Mouse (Mus musculus) left cerebral cortex, postnatal 14 days (tissue): Measurements from ENCODE around the gene Slc39a10. TPM values are rescaled to one million over a fixed set of nuclear protein-coding genes. Genes with fewer than 3 reads are reported as not detected.

Experiments used
- DNase-seq, 2 experiments: peaks; one replicate each; pipeline ENCODE4 v3.0.0; 2021 to 2022; ENCODE audit warnings: low spot score in 2 of 2, mixed read lengths in 1 of 2
- intact Hi-C: fragments of 180-260 bp; cut with DNase I; formaldehyde crosslinking; loops from one replicate; pipeline ENCODE4 v1.15.1; 2025
- long read RNA-seq, 2 experiments: library from polyadenylated mRNA; stranded (forward); transcript quantifications; one replicate each; pipeline ENCODE4 v2.0.0; 2021
- total RNA-seq, 2 experiments: library from RNA; stranded (reverse); gene quantifications; 2 replicates each; pipeline ENCODE4 v1.2.3; 2021

The Slc39a10 gene
- 100 to 1,000 TPM; 169 to 197 TPM for total RNA-seq
- long read RNA-seq, experiment 1, full-length matches to known transcripts = 126 of 165 reads
- long read RNA-seq, experiment 1, partial matches to known transcripts = 16 of 165 reads
- long read RNA-seq, experiment 1, other reads (novel, unspliced or antisense) = 23 of 165 reads
- long read RNA-seq, experiment 2, full-length matches to known transcripts = 87 of 123 reads
- long read RNA-seq, experiment 2, partial matches to known transcripts = 25 of 123 reads
- long read RNA-seq, experiment 2, other reads (novel, unspliced or antisense) = 11 of 123 reads

DNA sequence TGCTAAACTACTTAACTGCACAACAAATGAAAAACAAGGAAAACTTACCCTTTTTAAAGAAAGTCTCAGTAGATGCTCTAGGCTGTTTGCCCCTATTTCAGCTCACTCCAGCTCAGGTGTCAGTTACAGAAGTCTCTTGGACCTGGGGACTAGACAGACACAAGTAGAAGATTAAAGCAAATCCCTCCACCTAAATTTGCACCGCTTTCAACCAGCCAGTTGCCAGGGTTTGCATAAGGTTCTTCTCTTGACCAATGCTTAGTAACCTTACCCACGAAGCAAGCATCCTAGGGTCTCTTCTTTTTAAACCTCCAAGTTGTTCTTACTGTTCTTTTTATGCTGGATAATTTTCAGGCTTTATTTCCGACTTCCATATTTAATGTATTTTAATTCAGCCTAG lies at the start of gene Slc39a10:
Slc39a10 (minus strand) TSS at position 101 of the 400 bp plus-strand sequence.
- intact Hi-C loops = no loop called here
- DNase-seq = no peak

DNA sequence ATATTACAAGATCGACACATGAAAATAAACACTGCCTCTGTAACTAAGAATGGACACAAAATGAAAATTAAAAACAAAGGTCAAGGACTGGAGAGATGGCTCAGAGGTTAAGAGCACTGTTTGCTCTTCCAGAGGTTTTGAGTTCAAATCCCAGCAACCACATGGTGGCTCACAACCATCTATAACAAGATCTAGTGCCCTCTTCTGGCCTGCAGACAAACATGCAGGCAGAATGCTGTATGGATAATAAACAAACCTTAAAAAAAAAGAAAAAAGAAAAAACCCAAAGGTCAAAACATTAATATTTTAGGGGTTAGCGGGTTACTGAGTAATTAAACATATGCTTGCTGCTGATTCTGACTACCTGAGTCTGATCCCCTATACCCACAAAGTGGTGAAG lies 46.6 kb upstream of the Slc39a10 start:
- no peak for DNase-seq
- intact Hi-C loops = no loop called here

DNA sequence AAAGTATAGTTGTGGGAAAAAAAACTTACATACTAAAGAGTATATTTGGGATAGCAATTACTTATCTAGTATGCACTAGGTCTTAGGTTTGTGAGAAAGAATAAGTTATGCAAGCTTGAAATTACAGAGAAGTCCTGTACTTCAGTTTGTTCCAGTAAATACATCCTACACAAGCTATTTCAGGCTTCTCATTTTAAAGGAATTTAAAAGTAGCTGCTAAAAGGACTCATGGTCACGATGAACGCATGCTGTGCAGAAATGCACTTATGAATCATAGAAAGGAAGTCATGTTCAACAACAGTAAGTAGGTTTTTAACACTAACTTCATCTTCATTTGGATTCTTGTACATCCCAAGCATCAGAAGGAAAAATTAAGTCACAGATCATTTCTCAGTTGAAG lies 45.0 kb upstream of the Slc39a10 start:
- DNase-seq = peak; percentile 21 to 77

DNA sequence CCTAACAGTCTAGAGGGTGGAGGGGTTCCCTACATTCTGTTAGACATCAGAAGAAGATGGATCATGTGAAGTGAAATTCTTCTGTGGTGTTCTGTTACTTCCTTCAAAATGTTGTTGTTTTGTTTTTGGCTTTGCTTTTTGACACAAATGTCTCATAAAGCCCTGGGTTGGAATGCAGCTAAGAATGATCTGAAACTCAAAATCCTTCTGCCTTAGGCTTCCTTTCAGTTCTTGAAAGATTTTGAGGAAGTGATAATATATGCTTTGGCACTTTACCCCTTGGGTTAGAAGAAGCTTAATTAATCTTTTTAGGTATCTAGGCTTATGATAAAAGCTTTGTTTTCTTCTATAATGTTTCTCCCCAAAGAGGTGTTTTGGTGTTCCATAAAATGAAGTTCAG lies 34.5 kb upstream of the Slc39a10 start:
- intact Hi-C loops = loop anchor here (5.0 kb wide), 1 partner anchor 75 kb away; no protein-coding TSS in a partner anchor
- DNase-seq = no peak

More for the DNA sequence above, 45.0 kb upstream of the Slc39a10 start:
- intact Hi-C loops = no loop called here

DNA sequence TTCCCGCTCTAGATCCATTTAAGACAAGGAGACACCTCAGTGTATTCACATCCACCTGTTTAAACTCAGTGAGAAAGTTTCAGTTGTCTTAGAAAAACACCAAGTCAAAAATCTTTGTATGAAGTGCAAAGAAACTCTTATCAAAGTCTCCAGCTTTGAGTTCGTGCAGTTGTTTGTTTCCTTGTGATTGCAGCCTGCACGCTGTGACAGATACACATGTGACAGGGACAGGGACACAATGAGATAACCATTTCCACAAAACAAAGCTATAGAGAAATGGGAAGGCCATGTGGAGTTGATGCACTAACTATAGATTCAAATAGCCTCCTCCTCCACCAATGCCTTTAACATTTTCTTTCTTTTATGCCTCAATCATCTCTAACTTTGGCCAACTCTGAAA lies 33.6 kb upstream of the Slc39a10 start:
- intact Hi-C loops = loop anchor here (5.0 kb wide), 1 partner anchor 74 kb away; no protein-coding TSS in a partner anchor
- DNase-seq = no peak

DNA sequence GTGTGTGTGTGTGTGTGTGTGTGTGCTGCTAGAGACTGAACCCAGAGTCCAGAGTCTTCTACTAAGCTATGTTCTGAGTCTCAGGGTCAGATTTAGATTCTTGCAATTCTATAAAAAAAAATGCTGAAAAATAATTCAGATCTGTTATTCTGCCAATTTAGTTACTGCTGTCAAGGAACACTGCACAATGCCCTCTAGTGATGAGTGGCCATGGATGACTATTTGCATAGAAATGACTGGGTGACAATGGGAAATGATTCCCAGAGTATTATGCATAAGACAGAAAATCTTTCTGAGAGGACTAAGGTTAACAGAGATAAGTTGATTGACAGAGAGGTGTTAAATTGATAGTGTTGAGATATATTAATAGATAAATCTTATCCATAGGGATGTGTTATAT lies 32.3 kb upstream of the Slc39a10 start:
- DNase-seq = no peak
- intact Hi-C loops = loop anchor here (5.0 kb wide), 1 partner anchor 73 kb away; no protein-coding TSS in a partner anchor

DNA sequence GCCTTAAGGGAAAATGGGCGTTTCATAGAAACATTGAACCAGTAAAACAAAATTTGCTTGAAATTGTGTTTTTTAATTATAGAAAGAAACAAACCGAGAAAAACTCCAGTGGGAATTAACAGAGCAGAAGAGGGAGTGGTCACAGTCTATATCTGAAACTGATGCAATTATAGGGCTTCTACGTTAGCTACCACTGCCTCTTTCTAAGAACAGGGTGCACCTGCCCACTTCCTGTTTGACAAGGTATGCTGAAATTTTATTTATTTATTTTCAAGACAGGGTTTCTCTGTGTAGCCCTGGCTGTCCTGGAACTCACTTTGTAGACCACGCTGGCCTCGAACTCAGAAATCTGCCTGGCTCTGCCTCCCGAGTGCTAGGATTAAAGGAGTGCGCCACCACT lies 30.3 kb upstream of the Slc39a10 start:
- intact Hi-C loops = no loop called here
- DNase-seq = no peak

DNA sequence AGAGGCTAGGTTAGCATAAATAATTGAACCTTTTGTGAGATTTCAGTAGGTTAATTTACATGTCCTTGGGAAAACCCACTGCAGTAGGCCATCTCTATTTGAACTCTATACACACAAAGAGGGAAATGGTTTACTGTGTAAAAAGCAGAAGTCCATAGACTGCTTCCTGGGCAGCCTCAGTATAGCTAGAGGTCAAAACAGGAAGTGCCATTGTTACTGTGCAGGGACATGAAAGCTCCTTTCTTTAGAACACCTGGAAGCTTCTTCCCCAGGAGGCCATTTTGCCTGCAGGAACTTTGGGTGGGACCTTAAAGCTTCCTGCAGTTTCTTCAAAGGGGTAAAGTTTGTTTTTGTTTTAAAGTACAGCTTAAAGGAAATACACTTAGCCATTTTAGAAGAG lies 29.0 kb upstream of the Slc39a10 start:
- intact Hi-C loops = no loop called here
- peak in 1 of 2 experiments; percentile 13 for DNase-seq

DNA sequence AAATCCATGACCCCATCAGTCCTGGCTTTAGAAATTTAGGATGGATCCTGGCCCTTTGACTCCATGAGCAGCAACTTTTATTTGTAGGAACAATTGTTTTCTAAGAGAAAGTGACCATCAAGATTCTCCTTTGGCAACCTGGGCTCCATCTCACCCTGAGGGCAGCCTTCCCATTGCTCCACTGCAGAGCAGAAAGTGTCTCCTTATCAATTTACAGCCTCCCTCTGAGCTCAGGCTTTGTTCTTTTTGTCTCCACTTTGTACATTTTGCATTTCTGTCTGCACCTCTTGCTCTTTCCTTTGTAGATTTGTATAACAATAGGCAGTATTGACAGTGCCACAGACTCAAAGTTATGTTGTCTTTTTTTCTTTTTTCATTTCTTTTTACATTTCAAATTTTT lies 23.6 kb upstream of the Slc39a10 start:
- intact Hi-C loops = no loop called here
- no peak for DNase-seq

DNA sequence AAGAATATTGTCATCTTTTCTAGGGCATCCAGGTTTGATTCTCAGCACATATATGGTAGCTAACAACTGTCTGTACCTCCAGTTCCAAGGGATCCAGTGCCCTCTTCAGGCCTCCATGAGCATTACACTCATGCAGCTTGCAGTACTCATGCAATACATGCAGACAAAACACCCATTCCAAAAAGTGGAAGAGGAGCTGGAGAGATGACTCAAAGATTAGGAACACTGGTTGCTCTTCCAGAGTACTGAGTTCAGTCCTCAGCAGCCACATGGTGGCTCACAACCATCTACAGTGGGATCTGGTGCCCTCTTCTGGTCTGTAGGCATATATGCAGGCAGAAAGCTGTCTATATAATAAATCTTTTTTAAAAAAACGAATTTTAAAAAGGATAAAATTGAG lies 21.7 kb upstream of the Slc39a10 start:
- DNase-seq = no peak
- intact Hi-C loops = no loop called here

DNA sequence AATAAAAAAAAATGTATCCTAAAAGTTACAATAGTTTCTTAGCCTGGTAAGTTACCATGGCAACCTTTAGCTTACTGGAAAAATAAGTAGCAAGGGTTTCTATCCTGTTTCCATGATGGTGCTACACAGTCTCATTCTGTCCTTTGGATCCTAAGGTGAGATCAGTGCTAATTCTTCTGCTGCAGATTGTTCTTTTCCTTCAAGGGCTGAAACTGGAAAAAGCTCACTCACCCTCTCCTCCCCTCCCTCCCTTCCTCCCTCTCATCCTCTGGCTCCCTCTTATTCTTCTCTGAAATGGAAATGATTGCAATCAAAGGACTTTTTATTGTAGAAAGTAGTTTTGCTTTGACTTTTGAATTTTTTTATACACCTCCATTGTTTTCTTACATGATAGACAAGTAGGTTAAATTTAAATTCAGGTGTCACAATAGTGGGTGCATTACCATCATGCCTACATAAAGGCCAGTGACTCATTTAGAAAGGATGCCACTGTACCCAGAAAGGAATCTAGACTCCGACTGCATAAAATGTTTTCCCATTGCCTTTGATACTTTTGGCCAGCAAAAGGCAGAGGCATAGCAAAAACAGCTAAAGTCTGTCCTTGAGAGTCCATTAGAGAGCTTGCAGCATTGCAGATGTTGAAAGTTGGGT lies 20.0 kb upstream of the Slc39a10 start:
- intact Hi-C loops = no loop called here
- DNase-seq = no peak

DNA sequence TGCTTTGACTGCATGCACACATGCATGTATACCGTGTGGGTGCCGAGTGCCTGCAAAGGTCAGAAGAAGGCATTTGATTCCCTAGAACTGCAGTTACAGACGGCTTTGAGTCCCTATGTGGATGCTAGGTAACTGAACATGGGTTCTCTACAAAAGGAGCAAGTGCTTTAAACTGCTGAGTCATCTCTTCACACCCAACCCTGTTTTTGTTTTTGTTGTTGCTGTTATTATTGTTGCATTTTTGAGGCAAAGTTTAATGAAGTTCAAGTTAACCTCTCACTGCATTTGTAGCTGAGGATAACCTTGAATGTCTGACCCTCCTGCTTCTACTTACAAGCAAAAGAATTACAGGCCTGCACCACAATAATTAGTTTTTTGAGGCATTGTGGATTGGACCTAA lies 17.5 kb upstream of the Slc39a10 start:
- DNase-seq = no peak
- intact Hi-C loops = no loop called here

DNA sequence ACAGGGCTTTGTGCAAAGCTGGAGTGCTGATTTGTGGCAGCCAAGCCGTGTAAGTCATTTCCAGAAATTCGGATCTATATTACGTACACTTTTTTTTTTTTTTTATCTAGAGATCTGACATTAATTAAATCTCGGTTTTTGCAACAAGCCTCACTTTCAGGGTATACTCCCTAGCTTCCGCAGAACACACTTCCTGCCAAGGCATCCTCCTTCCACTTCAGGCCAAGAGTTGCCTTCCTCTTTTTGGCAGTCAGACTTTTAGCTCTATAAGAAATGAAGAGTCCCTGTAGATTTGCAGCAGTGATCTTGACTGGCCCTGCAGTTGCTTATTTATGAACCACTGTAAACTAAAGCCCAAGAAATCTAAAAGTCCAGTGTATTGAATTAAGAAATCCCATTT lies 13.1 kb upstream of the Slc39a10 start:
- no peak for DNase-seq

DNA sequence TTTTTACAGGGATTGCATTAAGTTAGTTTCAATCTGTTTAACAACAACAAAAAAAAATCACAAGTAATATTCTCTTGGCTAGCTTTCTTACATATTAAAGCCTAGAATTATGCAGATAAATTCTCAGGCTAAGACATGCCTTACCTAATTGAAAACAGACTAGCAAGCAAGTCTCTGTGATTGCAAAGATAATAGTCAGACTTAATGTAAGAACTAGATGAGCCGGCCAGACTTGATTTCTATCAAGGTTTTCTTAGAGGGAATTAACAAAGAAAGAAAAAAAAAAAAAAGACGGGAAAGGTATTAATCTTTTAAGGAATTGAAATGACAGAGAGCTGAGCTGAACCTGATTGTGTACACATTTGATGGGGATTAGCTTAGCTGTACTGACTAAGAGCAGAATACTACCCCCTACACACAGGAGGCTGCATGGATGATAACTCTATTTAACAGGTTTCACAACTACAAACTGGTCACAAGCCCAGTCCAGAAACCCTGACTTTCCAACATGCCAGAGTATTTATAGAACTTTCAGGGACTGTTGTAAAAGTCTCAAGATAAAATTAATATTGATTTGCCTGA lies 9.5 kb upstream of the Slc39a10 start:
- intact Hi-C loops = no loop called here
- DNase-seq = no peak

More for the DNA sequence above, 13.1 kb upstream of the Slc39a10 start:
- intact Hi-C loops = no loop called here

DNA sequence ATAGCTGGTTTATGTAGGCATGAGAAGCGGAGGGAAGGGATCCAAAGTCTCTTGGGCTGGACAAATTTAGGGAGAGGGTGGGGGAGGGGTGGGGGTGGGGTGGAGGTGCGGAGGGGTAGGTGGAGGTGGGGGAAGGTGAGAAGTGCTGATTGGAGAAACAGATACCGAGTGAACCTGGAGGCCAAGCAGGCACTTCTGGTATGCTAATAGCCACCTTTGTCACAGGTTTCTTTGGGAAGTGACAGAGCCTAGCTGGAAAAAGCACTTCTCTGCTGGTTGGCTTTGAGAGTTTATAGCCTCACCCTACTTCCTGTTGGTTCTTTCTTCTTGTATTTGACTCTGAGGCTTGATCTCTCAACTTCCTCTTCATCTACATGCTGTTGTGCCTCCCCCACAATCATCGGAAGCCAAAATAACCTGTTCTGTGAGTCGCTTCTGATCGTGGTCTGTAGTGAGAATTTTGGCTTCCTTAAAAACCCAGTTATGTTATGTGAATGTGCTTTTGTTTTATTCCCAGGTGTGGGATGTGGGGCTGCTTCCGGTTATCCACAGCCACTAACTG lies 1.7 kb upstream of the Slc39a10 start:
- intact Hi-C loops = no loop called here
- DNase-seq = no peak

DNA sequence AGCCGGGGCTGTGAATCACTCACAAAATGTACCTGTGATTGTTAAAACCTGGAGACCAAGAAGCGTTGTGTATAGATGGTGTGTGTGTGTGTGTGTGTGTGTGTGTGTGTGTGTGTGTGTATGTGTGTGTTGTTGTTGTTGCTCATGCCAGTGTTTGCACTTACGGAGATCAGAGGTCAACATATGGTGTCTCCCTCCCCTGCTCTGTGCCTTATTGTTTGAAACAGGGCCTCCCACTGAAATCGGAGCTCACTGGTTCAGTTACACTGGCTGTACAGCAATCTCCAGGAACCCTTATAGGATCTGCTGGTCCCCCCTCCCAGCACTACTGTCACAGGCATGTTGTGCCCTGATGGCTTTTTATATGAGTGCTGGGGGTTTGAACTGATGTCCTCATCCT lies 3.9 kb downstream of the Slc39a10 start:
- DNase-seq = no peak
- intact Hi-C loops = no loop called here

DNA sequence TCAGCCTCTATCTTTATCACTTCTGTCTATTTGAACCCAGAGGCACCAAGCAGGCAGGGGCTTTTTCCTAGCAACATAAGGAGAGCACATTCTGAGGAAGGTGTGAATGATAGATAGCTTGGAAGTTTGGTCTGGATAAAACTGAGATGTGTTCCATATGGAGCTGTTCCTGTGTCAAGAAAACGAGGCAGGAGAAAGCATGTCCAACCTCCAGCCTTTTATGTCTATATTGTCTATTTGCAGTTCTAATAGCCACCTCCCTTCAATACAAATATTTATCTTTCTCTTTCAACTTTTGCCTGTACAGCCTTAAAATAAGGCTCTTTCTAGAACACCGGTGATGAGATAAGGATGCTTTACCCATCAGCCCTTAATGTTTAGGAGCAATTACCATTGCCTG lies 4.3 kb downstream of the Slc39a10 start:
- DNase-seq = no peak
- intact Hi-C loops = no loop called here

DNA sequence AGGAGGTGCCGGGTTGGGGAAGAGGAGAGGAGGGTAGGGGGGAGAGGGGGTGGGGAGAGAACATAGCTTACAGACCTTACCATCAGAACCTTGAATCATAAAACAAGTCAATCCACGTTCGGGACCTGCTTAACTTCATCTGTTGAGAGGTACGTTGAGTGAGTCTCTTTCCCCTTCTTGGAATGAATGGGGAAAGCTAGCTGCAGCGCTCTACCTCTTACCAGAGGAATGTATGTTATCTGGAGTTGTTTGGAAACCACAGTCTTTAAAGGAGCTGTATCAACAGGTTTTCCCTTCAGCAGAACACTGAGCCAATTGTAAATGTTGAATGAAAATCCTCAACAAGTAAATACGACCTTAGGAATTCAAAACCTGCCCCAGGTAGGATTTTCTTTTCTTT lies 4.7 kb downstream of the Slc39a10 start:
- DNase-seq = no peak
- intact Hi-C loops = no loop called here

DNA sequence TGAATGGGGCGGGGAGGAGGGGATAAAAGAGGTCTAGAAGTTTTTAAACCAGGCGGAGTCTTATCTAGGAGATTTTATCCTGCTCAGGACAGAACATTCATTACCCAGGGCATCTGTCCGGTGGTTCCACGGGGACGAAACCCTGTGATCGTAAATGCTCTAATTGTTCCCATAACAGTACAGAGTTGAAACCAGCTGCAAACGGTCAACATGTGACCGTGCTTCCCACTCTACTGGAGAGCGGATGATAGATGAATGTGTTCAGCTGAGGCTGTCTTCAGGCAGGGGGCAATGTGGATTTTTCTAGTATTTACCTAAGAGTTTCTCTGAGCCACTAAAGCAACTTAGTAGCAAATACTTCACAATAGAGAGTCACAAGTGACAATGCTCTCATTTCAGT lies 6.6 kb downstream of the Slc39a10 start:
- peak in 1 of 2 experiments; percentile 4 for DNase-seq
- intact Hi-C loops = no loop called here

DNA sequence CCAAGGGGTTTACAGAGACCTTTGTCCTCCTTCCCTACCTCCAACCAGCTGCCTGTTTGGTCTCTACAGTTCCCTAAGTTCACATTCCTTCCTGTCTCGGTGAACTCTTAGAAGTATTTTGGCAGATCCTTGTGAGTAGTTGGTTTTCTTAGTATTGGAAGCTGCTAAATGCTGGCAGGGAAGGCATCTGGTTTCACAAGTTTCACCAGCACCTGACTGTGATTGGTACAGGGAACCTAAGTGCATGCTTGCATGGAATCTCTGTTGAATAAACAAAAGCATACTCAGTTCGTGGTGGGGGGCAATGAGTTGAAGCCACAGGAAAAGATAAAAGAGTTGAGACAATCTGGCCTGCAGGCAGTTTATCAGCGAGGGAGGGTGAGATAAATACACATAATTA lies 7.4 kb downstream of the Slc39a10 start:
- intact Hi-C loops = no loop called here
- no peak for DNase-seq

DNA sequence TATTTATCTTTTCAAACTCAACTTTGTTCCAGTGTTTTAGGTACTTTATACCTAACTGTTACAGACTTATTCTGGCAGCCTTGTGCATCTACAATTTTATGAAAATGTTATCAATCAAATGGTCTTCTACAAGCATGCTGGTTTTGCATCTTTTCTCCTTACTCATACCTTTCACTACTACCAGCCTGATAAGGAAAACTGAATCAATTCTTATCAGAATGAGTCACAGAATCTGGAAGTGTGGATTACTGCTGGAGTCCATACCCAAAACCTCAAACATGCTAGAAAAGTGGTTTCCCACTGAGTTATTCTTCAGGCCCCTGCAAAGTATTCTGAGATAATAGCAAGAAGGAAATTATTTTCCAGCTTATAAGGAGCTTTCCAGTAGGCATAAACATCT lies 12.7 kb downstream of the Slc39a10 start:
- intact Hi-C loops = no loop called here
- DNase-seq = no peak
